ENCODE assay signal across 8 mouse cellular contexts in the genomic region with DNA sequence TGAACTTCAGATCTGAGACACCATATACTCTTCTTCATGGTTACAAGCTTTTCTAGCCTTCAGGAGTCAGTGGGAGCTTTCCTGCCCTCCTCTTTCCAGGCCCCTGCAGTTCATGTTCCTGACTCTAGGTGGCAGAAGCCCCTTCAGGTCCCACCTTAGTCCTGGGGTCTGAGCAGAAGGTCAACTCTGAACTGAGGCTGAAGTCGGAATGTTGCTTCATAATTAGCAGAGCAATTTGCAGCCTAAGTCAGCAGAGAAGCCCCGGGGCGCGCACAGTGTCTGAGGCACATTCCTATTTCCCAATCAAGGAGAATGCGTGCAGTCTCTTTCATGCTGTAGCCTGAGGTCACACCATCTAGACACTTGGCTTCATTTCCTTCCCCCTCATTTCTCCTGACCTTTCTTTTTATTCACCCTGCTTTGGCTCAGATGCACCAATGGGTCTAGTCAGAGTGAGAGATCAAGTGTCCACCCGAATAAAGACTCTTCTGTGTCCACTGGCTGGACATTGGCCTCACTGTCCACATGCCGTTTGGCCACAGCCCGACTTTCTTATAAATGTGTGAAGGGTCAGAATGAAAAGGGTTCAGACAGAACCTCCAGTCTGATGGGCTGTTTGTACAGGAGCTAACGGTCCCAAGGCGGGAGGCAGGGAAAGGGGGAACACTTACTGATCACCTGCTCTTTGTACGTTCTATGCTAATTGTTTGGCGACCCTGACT. TPM values are rescaled to one million over a fixed set of nuclear protein-coding genes. Genes with fewer than 3 reads are reported as not detected.
DNase-seq lines count a peak whose midpoint lies in the region; ATAC-seq lines count a peak whose summit lies in the region.

No protein-coding gene starts in this region.

- H3K36me3 ChIP-seq in intestine, embryonic 14.5 days (ENCODE audit: control insufficient read depth, insufficient read depth, low read length) = no peaks in the 10 kb centered on the region
- no peaks in the 10 kb centered on the region for H3K36me3 ChIP-seq in intestine, embryonic 15.5 days
- H3K36me3 ChIP-seq in limb, embryonic 12.5 days = no peaks in the 10 kb centered on the region

- no peak overlapping the region for H3K27ac ChIP-seq in intestine, embryonic 14.5 days (ENCODE audit: low read depth)
- H3K27ac ChIP-seq in intestine, embryonic 15.5 days = no peak overlapping the region
- H3K27ac ChIP-seq in limb, embryonic 12.5 days = no peak overlapping the region

- H3K9me3 ChIP-seq in intestine, embryonic 14.5 days (ENCODE audit: control insufficient read depth, low read length) = no peaks in the 10 kb centered on the region
- no peaks in the 10 kb centered on the region for H3K9me3 ChIP-seq in intestine, embryonic 15.5 days
- H3K9me3 ChIP-seq in limb, embryonic 12.5 days = no peaks in the 10 kb centered on the region

- H3K4me3 ChIP-seq in intestine, embryonic 14.5 days (ENCODE audit: low read depth, low read length) = no peak overlapping the region
- H3K4me3 ChIP-seq in intestine, embryonic 15.5 days (replicated peaks) = no peak overlapping the region
- no peak overlapping the region for H3K4me3 ChIP-seq in limb, embryonic 12.5 days (replicated peaks)

- H3K9ac ChIP-seq in intestine, embryonic 14.5 days (ENCODE audit: low read length) = no peak overlapping the region
- H3K9ac ChIP-seq in intestine, embryonic 15.5 days = no peak overlapping the region
- no peak overlapping the region for H3K9ac ChIP-seq in limb, embryonic 12.5 days (replicated peaks)

- 0 out of 2 replicates have a peak, but pooled peaks cover 3% of the 10 kb centered on the region for H3K4me1 ChIP-seq in intestine, embryonic 14.5 days (replicated peaks; ENCODE audit: control insufficient read depth, insufficient read depth, low read length)
- no peaks in the 10 kb centered on the region for H3K4me1 ChIP-seq in intestine, embryonic 15.5 days (replicated peaks)
- H3K4me1 ChIP-seq in limb, embryonic 12.5 days (replicated peaks) = 0 out of 2 replicates have a peak, but pooled peaks cover 6% of the 10 kb centered on the region

- no peak for ATAC-seq in intestine, embryonic 14.5 days (replicated peaks; ENCODE audit: low FRiP score, low TSS enrichment, low read depth)
- no peak for ATAC-seq in intestine, embryonic 15.5 days
- ATAC-seq in limb, embryonic 12.5 days (ENCODE audit: insufficient number of reproducible peaks, insufficient read depth, low FRiP score, low TSS enrichment, low read depth) = peak; percentile 20; the same call in 1 of the 2 replicates

- H3K4me2 ChIP-seq in intestine, embryonic 14.5 days (ENCODE audit: low read length) = no peak overlapping the region
- no peak overlapping the region for H3K4me2 ChIP-seq in intestine, embryonic 15.5 days (replicated peaks)
- H3K4me2 ChIP-seq in limb, embryonic 12.5 days = no peak overlapping the region

- 80% methylated on average over 12 of the region's 12 CpGs for WGBS in intestine, embryonic 14.5 days
- 76% methylated on average over 12 of the region's 12 CpGs for WGBS in intestine, embryonic 15.5 days
- 64% methylated on average over 12 of the region's 12 CpGs for WGBS in limb, embryonic 12.5 days

- H3K27me3 ChIP-seq in intestine, embryonic 14.5 days (replicated peaks; ENCODE audit: control insufficient read depth, insufficient read depth, low read length) = no peaks in the 10 kb centered on the region
- H3K27me3 ChIP-seq in intestine, embryonic 15.5 days (replicated peaks) = no peaks in the 10 kb centered on the region
- H3K27me3 ChIP-seq in limb, embryonic 12.5 days = no peaks in the 10 kb centered on the region

- peak; percentile 69 for DNase-seq in intestine, embryonic 14.5 days (ENCODE audit: low spot score)
- DNase-seq in urinary bladder, postnatal 14 days (ENCODE audit: low spot score) = peak; percentile 25
- DNase-seq in urinary bladder, adult 18-20 months (ENCODE audit: low spot score in 2 of 2) = no peak
- DNase-seq in embryo, embryonic 9.5 days (ENCODE audit: extremely low spot score) = peak; percentile 66
- DNase-seq in testis, postnatal 10 days (ENCODE audit: low spot score) = peak; percentile 70
- DNase-seq in MN1 (ENCODE audit: low spot score) = no peak

RNA-seq across cellular contexts. Expression of gene Tmem72, which starts 58.4 kb away (rescaled TPM):
- polyA plus RNA-seq in intestine, embryonic 14.5 days (2014; fragmentation: Nextera tagmentation; extraction: Ambion mirVana) = 0.04 and 0.05 TPM in 2 replicates
- 0.01 and 0.11 TPM in 2 replicates for polyA plus RNA-seq in intestine, embryonic 15.5 days (2015; fragmentation: Nextera tagmentation; extraction: Ambion mirVana)
- polyA plus RNA-seq in limb, embryonic 12.5 days (2016; fragmentation: Nextera tagmentation; extraction: Ambion mirVana) = 0.06 TPM in 2 replicates

Comparison
In these comparisons a context has a peak if more than half of its experiments do, and no peak if none do; other contexts are left out.
1. DNase-seq: peak in intestine, embryonic 14.5 days (single experiment), urinary bladder, postnatal 14 days (single experiment), embryo, embryonic 9.5 days (single experiment) and testis, postnatal 10 days (single experiment); none in urinary bladder, adult 18-20 months (0 of 2) and MN1 (single experiment).